Mouse (Mus musculus) embryonic fibroblast, embryonic 13.5 days (primary cell): ENCODE measurements around the gene Fli1. TPM values are rescaled to one million over a fixed set of nuclear protein-coding genes. Genes with fewer than 3 reads are reported as not detected.

Experiments used
- H3K27ac ChIP-seq: 2 replicates; pipeline ENCODE4 v1.5.1; 2012; ENCODE audit warnings: low read length, control low read depth, inconsistent platforms; ENCODE audit not compliant: insufficient read depth
- H3K4me1 ChIP-seq: 2 replicates; pipeline ENCODE4 v1.6.1; 2011; ENCODE audit warnings: low read length; ENCODE audit not compliant: control insufficient read depth, insufficient read depth
- H3K4me3 ChIP-seq: 2 replicates; pipeline ENCODE4 v1.5.1; 2011; ENCODE audit warnings: mild to moderate bottlenecking, control low read depth, low read length; ENCODE audit not compliant: insufficient read depth
- CTCF ChIP-seq: IDR thresholded peaks from 2 replicates; pipeline ENCODE4 v1.5.1; 2011; ENCODE audit warnings: mild to moderate bottlenecking, control low read depth, low read length, moderate library complexity, borderline replicate concordance; ENCODE audit not compliant: insufficient read depth
- POLR2A ChIP-seq: IDR thresholded peaks from 2 replicates; pipeline ENCODE4 v1.6.1; 2011; ENCODE audit warnings: low read depth, mild to moderate bottlenecking, control low read depth, low read length, moderate library complexity
- polyA plus RNA-seq: library from polyadenylated mRNA; stranded (reverse); fragments of >200 nt; gene quantifications from 2 replicates; pipeline ENCODE4 v1.2.4, GENCODE M21; 2011; ENCODE audit warnings: low read depth; ENCODE audit not compliant: missing spikeins, insufficient read length

Gene Fli1
- polyA plus RNA-seq, 1 experiment, result 6.8 TPM

GRCm38 (mm10) chr9:32516691-32517090 is 26.0 kb downstream of the Fli1 start:
- TF ChIP-seq POLR2A (no peak), CTCF (no peak)
- no peaks in the 10 kb centered on the region; the same call in 1 of the 2 replicates for H3K4me1 ChIP-seq
- no peak overlapping the region for H3K27ac ChIP-seq
- no peak overlapping the region for H3K4me3 ChIP-seq

GRCm38 (mm10) chr9:32515894-32516686 is 26.6 kb downstream of the Fli1 start:
- H3K4me3 ChIP-seq, result no peak overlapping the region
- H3K4me1 ChIP-seq, result no peaks in the 10 kb centered on the region; the same call in 1 of the 2 replicates
- no peak overlapping the region for H3K27ac ChIP-seq
- TF ChIP-seq CTCF (no peak), POLR2A (no peak)

GRCm38 (mm10) chr9:32514406-32515058 is 28.1 kb downstream of the Fli1 start:
- Histone ChIP-seq H3K4me3 (no peak overlapping the region), H3K27ac (no peak overlapping the region)

GRCm38 (mm10) chr9:32513471-32513870 is 29.2 kb downstream of the Fli1 start:
- no peaks in the 10 kb centered on the region; the same call in 1 of the 2 replicates for H3K4me1 ChIP-seq
- H3K4me3 ChIP-seq, result no peak overlapping the region
- H3K27ac ChIP-seq, result no peak overlapping the region
- no peak for TF ChIP-seq CTCF
- no peak for TF ChIP-seq POLR2A

More at GRCm38 (mm10) chr9:32514406-32515058, 28.1 kb downstream of the Fli1 start:
- H3K4me1 ChIP-seq, result no peaks in the 10 kb centered on the region; the same call in 1 of the 2 replicates
- no peak for TF ChIP-seq CTCF
- no peak for TF ChIP-seq POLR2A

- no peak for TF ChIP-seq CTCF
- no peak for TF ChIP-seq POLR2A
- Histone ChIP-seq H3K4me3 (no peak overlapping the region), H3K4me1 (no peaks in the 10 kb centered on the region; the same call in 1 of the 2 replicates), H3K27ac (no peak overlapping the region)
Observed at GRCm38 (mm10) chr9:32510454-32511263, 32.0 kb downstream of the Fli1 start.

GRCm38 (mm10) chr9:32509706-32510156 is 32.9 kb downstream of the Fli1 start:
- no peak overlapping the region for H3K4me3 ChIP-seq
- H3K27ac ChIP-seq, result no peak overlapping the region
- no peaks in the 10 kb centered on the region; the same call in 1 of the 2 replicates for H3K4me1 ChIP-seq
- TF ChIP-seq CTCF (no peak), POLR2A (no peak)

DNA sequence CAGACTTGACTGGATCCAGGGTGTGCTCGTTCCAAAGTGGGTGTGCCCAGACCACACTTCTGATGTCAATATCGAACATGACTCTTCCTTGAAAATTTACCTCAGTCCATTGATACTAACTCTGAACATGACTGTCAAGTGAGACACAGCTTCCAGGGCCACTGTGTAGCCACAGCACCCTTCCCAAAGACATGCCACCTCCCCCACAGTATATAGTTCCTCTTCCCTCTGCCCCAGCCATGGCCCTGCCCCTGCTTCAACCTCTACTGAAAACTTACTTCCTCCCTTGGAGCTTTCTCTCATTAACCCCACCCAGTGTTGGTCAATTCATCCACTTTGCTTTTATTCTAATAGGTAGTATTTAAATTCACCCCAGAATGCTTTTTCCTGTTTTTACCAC is 34.0 kb downstream of the Fli1 start:
- Histone ChIP-seq H3K4me3 (no peak overlapping the region), H3K4me1 (no peaks in the 10 kb centered on the region), H3K27ac (no peak overlapping the region)
- TF ChIP-seq CTCF (no peak), POLR2A (no peak)

DNA sequence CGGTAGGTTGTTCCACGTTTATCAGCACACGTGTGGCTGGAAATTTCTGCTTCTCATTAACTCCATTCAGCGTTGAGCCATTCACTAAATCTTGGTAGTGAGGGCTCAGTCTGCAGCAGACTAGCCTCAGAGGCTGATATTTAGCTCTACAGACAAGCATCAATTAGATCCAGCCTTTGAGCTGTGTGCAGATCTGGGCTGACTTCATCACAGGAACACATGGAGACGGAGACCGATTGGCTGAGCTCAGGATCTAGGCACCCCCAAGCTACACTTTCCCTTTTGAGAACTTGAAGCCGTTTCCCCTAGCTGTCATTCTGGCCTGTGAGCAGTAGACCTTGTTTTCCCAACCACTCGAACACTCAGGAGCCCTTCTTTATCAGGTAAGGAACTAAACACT is 34.5 kb downstream of the Fli1 start:
- Histone ChIP-seq H3K4me1 (no peaks in the 10 kb centered on the region), H3K27ac (no peak overlapping the region)

More for the DNA sequence above, 34.5 kb downstream of the Fli1 start:
- TF ChIP-seq CTCF, result no peak
- no peak for TF ChIP-seq POLR2A
- H3K4me3 ChIP-seq, result no peak overlapping the region
